Mouse (Mus musculus) olfactory bulb, adult 2 months (tissue): ENCODE data around the gene Il11ra1.
"Not testable (repeated sequence)": the region's sequence is repeated elsewhere in the genome, so short reads cannot be mapped to it uniquely, and the experiment has no call there.

Experiments
- CTCF ChIP-seq: fragments of 200-500 bp; IDR thresholded peaks from 2 replicates; pipeline ENCODE4 v1.5.1; 2012; ENCODE audit warnings: low read depth, mild to moderate bottlenecking, low read length, moderate library complexity; ENCODE audit not compliant: insufficient read depth
- POLR2A ChIP-seq: fragments of 200-500 bp; IDR thresholded peaks from 2 replicates; pipeline ENCODE4 v1.6.1; 2012; ENCODE audit warnings: mild to moderate bottlenecking, low read depth, low read length, moderate library complexity; ENCODE audit not compliant: insufficient read depth

- not testable (repeated sequence) for TF ChIP-seq POLR2A, CTCF
These were observed 11.2 kb upstream of the Il11ra1 start for GRCm38 (mm10) chr4:41688562-41688961.
